Mouse (Mus musculus) heart, embryonic 13.5 days (tissue): ENCODE data around the gene Khnyn. TPM values are rescaled to one million over a fixed set of nuclear protein-coding genes. Genes with fewer than 3 reads are reported as not detected.

Source experiments
- ATAC-seq: fragments of 200-750 bp; cut with Nextera tagmentation; 2 replicates; pipeline ENCODE4 v1.8.0; 2017; ENCODE audit warnings: moderate TSS enrichment; ENCODE audit not compliant: insufficient number of reproducible peaks, low FRiP score, low TSS enrichment; ENCODE audit errors: extremely low read depth
- H3K27ac ChIP-seq: fragments of 300-500 bp; sonication (generic); replicated peaks from 2 replicates; pipeline ENCODE4 v1.5.1; 2015; ENCODE audit warnings: moderate library complexity, mild to moderate bottlenecking, inconsistent platforms
- H3K27me3 ChIP-seq: fragments of 300-500 bp; sonication (generic); replicated peaks from 2 replicates; pipeline ENCODE4 v1.6.1; 2015; ENCODE audit warnings: mild to moderate bottlenecking, inconsistent platforms
- H3K36me3 ChIP-seq: fragments of 300-500 bp; sonication (generic); 2 replicates; pipeline ENCODE4 v1.6.1; 2015; ENCODE audit warnings: mild to moderate bottlenecking, inconsistent platforms
- H3K4me1 ChIP-seq: fragments of 300-500 bp; sonication (generic); 2 replicates; pipeline ENCODE4 v1.6.1; 2015; ENCODE audit warnings: inconsistent platforms
- H3K4me2 ChIP-seq: fragments of 300-500 bp; sonication (generic); 2 replicates; pipeline ENCODE4 v1.6.1; 2015; ENCODE audit warnings: inconsistent platforms, mild to moderate bottlenecking, moderate library complexity
- H3K4me3 ChIP-seq: fragments of 300-500 bp; sonication (generic); 2 replicates; pipeline ENCODE4 v1.5.1; 2015; ENCODE audit warnings: moderate library complexity, mild to moderate bottlenecking, inconsistent platforms
- H3K9ac ChIP-seq: fragments of 300-500 bp; sonication (generic); 2 replicates; pipeline ENCODE4 v1.6.1; 2015; ENCODE audit warnings: inconsistent platforms, mild to moderate bottlenecking, moderate library complexity
- H3K9me3 ChIP-seq: fragments of 300-500 bp; sonication (generic); 2 replicates; pipeline ENCODE4 v1.6.1; 2016; ENCODE audit warnings: inconsistent platforms
- WGBS: fragments of 180-500 bp; shearing (Covaris S2); methylation state at CpG from one replicate; pipeline ENCODE4 v1.1.7; 2015; ENCODE audit warnings: mixed read lengths; 5-methylcytosine and 5-hydroxymethylcytosine counted together
- polyA plus RNA-seq: library from polyadenylated mRNA; unstranded; fragments of >200 nt; fragmentation: Nextera tagmentation; extraction: Ambion mirVana; gene quantifications from 2 replicates; pipeline ENCODE4 v1.2.1, GENCODE M21; 2015

Gene Khnyn
- polyA plus RNA-seq, 1 experiment from 2014 or later = 9.8 TPM

- H3K9ac ChIP-seq = peak overlapping the region; percentile 89
- peak overlapping the region; percentile 90 for H3K4me2 ChIP-seq
- H3K27me3 ChIP-seq = no peaks in the 10 kb centered on the region
- peaks cover 48% of the 10 kb centered on the region for H3K36me3 ChIP-seq
- peak overlapping the region; percentile 95 for H3K27ac ChIP-seq
- peak overlapping the region; percentile 67 for H3K4me3 ChIP-seq
- no peak for ATAC-seq
- no peaks in the 10 kb centered on the region for H3K9me3 ChIP-seq
- WGBS = 5% methylated on average over 16 of the region's 16 CpGs
- H3K4me1 ChIP-seq = peaks cover 39% of the 10 kb centered on the region
Measured at GRCm38 (mm10) chr14:55885791-55886271, 1.1 kb downstream of the Khnyn start.

- ATAC-seq = no peak
- Histone ChIP-seq H3K4me1 (peaks cover 35% of the 10 kb centered on the region), H3K4me2 (peak overlapping the region; percentile 90), H3K27ac (no peak overlapping the region), H3K9me3 (no peaks in the 10 kb centered on the region), H3K36me3 (peaks cover 57% of the 10 kb centered on the region), H3K4me3 (peak overlapping the region; percentile 67), H3K27me3 (no peaks in the 10 kb centered on the region), H3K9ac (peak overlapping the region; percentile 89)
- 75% methylated on average over 24 of the region's 24 CpGs for WGBS
Measured at GRCm38 (mm10) chr14:55886571-55887382, 2.0 kb downstream of the Khnyn start.

DNA sequence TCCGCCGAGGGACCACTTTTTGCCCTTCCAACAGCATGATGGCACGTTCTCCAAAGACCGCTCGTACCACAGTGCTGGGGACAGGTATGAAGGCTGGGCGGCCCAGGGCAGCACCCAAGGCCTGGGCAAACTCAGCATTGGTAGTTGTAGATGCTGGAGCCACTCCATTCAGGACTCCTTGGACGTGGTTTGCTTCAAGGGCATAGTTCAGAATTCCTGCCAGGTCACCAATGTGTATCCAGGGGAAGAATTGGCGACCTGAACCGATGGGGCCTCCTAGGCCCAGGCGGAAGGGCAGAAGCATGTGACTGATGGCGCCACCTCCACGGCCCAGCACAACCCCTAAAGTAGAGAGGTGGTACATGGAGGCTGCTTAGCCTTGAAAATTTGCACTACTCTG lies 12.9 kb downstream of the Khnyn start:
- no peak overlapping the region for H3K27ac ChIP-seq
- H3K36me3 ChIP-seq = peaks cover 55% of the 10 kb centered on the region
- H3K9ac ChIP-seq = no peak overlapping the region
- ATAC-seq = no peak
- H3K9me3 ChIP-seq = no peaks in the 10 kb centered on the region
- no peaks in the 10 kb centered on the region for H3K27me3 ChIP-seq
- H3K4me1 ChIP-seq = peaks cover 19% of the 10 kb centered on the region
- 90% methylated on average over 12 of the region's 12 CpGs for WGBS
- no peak overlapping the region for H3K4me2 ChIP-seq
- H3K4me3 ChIP-seq = no peak overlapping the region

DNA sequence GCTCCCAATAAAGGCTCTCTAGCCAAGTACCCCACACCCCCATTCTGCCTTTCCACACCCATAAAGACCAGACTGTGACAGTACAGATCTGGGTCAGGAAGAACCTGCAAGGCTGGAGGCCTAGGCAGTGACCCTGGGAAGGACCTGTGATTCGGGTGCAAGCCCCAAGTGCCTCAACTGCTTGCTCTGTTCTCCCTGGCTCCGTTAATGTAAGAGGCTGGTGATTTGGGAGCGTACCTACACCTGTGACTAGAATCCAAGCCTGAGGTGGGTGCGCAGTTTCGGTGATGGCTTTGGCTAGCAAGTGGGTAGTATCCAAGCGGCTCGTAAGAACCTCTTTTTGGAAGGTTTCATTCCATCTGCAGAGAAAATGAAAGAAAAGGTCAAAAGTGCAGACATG lies 14.2 kb downstream of the Khnyn start:
- WGBS = 90% methylated on average over 7 of the region's 7 CpGs
- H3K36me3 ChIP-seq = peaks cover 45% of the 10 kb centered on the region
- H3K4me1 ChIP-seq = peaks cover 19% of the 10 kb centered on the region
- no peak overlapping the region for H3K9ac ChIP-seq
- H3K4me3 ChIP-seq = no peak overlapping the region
- peak overlapping the region; percentile 89 for H3K4me2 ChIP-seq
- H3K27me3 ChIP-seq = no peaks in the 10 kb centered on the region
- no peak for ATAC-seq
- peak overlapping the region; percentile 83; the same call in 1 of the 2 replicates for H3K27ac ChIP-seq
- H3K9me3 ChIP-seq = no peaks in the 10 kb centered on the region

GRCm38 (mm10) chr14:55899701-55900413 lies 15.1 kb downstream of the Khnyn start, which contains the start of gene Sdr39u1:
Sdr39u1 (minus strand) TSS chr14:55900293.
- Histone ChIP-seq H3K9me3 (no peaks in the 10 kb centered on the region), H3K36me3 (peaks cover 36% of the 10 kb centered on the region), H3K27me3 (no peaks in the 10 kb centered on the region), H3K4me2 (peak within 1 kb of the TSS; percentile 89), H3K4me3 (peak within 1 kb of the TSS; percentile 60), H3K27ac (peak within 1 kb of the TSS; percentile 83), H3K4me1 (peaks cover 19% of the 10 kb centered on the region), H3K9ac (peak within 1 kb of the TSS; percentile 87)
- peak; percentile 60; the same call in 1 of the 2 replicates for ATAC-seq
- WGBS = 1% methylated on average over 39 of the region's 39 CpGs

GRCm38 (mm10) chr14:55900414-55900755 lies 15.6 kb downstream of the Khnyn start:
- Histone ChIP-seq H3K9me3 (no peaks in the 10 kb centered on the region), H3K4me3 (peak overlapping the region; percentile 60), H3K9ac (peak overlapping the region; percentile 87), H3K36me3 (peaks cover 31% of the 10 kb centered on the region), H3K27me3 (no peaks in the 10 kb centered on the region), H3K27ac (peak overlapping the region; percentile 83), H3K4me1 (peaks cover 19% of the 10 kb centered on the region), H3K4me2 (peak overlapping the region; percentile 89)
- 9% methylated on average over 12 of the region's 12 CpGs for WGBS
- no peak for ATAC-seq

DNA sequence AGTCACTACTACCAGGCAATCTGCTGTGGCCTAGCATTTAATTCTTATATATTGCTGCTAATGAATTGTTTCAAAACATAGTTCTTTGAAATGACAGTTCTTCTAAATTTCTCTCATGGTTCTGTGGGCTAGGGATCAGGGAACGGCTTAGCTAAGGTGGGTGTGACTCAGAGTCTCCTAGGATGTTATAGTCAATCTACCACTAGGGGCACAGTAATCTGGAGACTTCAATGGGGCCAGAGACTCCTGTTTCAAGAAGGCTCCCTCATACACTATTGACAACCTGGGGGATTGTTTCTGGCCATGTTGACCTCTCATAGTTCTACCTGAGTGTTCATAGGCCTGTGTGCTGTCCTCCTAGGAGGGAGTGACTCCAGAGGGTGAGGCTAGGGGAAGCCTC lies 20.8 kb downstream of the Khnyn start:
- H3K27me3 ChIP-seq = no peaks in the 10 kb centered on the region
- peaks cover 8% of the 10 kb centered on the region for H3K4me1 ChIP-seq
- WGBS = 16% methylated on average over 1 of the region's 1 CpGs
- no peak for ATAC-seq
- no peak overlapping the region for H3K4me3 ChIP-seq
- no peak overlapping the region for H3K4me2 ChIP-seq
- no peaks in the 10 kb centered on the region for H3K36me3 ChIP-seq
- H3K27ac ChIP-seq = no peak overlapping the region
- no peaks in the 10 kb centered on the region for H3K9me3 ChIP-seq
- no peak overlapping the region for H3K9ac ChIP-seq

DNA sequence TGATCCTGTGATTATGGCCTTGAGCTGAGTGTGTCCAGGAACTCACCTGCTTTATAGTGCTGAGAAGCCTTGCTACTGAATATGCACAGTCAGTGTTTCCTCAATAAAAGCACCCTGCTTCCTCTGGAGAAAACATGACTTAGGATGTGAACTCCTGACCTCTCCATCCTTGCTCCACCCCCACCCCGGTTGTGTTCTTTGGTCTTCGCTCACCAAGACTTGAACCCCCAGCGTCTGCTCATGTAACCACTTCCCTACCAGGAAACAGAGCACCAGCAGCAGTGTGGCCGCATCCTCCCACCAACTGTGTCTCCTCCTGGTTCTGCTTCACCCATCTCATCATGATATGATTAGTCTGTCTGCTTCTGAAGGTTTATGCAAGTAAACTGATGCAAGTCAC lies 28.7 kb downstream of the Khnyn start:
- Histone ChIP-seq H3K9ac (no peak overlapping the region), H3K36me3 (no peaks in the 10 kb centered on the region), H3K9me3 (no peaks in the 10 kb centered on the region), H3K4me2 (no peak overlapping the region), H3K27me3 (no peaks in the 10 kb centered on the region), H3K4me3 (no peak overlapping the region), H3K27ac (no peak overlapping the region), H3K4me1 (no peaks in the 10 kb centered on the region)
- no peak for ATAC-seq
- 47% methylated on average over 4 of the region's 4 CpGs for WGBS

DNA sequence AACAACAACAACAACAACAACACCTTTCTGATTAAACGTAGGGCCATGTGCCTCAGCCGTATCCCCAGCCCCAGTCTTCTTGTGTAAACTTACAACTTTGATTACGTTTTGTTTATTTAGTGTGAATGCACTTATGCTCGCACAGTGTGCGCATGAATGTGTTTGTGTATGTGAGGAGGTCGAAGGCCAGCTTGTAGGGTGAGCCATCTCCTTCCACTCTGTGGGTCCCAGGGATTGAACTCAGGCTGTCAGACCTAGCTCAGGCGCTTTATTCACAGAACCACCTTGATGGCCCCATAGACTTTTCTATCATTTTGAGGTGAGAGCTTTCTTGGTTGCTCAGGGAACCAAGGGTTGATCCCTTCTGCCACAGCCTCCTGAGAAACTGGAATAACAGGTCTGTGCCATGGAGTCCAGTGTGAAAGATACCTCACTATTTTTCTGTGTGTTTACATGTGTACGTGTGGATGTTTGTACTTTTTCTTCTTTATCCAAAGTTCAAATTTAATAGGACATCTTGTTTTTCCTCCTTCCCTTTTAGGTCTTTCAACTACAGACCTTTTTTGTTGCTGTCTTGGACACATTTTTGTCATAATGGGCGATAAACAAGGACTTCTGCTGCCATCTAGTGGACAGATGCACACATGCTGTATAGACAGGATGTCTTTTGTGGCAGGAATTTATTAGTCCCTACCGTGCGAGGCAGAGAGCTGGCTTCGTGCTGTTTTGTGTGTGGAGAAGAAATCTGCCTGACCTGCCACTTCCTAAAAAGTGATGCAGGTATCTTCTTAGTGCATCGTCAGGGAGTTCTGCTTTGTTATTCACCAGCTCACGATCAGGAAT lies 33.7 kb downstream of the Khnyn start:
- Histone ChIP-seq H3K4me3 (no peak overlapping the region), H3K9ac (peak overlapping the region; percentile 55; the same call in 1 of the 2 replicates), H3K9me3 (no peaks in the 10 kb centered on the region), H3K36me3 (no peaks in the 10 kb centered on the region), H3K27me3 (peaks cover 3% of the 10 kb centered on the region; the same call in 1 of the 2 replicates), H3K4me2 (no peak overlapping the region), H3K4me1 (peaks cover 11% of the 10 kb centered on the region), H3K27ac (no peak overlapping the region)
- ATAC-seq = no peak; the same call in 1 of the 2 replicates
- WGBS = 35% methylated on average over 14 of the region's 14 CpGs

GRCm38 (mm10) chr14:55922475-55923232 lies 37.9 kb downstream of the Khnyn start:
- Histone ChIP-seq H3K4me2 (peak overlapping the region; percentile 2; the same call in 1 of the 2 replicates), H3K27me3 (peaks cover 3% of the 10 kb centered on the region; the same call in 1 of the 2 replicates), H3K36me3 (no peaks in the 10 kb centered on the region), H3K9ac (no peak overlapping the region), H3K27ac (0 out of 2 replicates have a peak overlapping the region, but pooled peaks have one; percentile 24), H3K9me3 (no peaks in the 10 kb centered on the region), H3K4me3 (no peak overlapping the region), H3K4me1 (peaks cover 14% of the 10 kb centered on the region)
- 17% methylated on average over 7 of the region's 7 CpGs for WGBS
- ATAC-seq = no peak
